Mouse (Mus musculus): ENCODE data around the gene Ldlr.
A peak's percentile ranks its signal among the peaks of the same experiment; 100 is the strongest.

Ldlr gene

DNA sequence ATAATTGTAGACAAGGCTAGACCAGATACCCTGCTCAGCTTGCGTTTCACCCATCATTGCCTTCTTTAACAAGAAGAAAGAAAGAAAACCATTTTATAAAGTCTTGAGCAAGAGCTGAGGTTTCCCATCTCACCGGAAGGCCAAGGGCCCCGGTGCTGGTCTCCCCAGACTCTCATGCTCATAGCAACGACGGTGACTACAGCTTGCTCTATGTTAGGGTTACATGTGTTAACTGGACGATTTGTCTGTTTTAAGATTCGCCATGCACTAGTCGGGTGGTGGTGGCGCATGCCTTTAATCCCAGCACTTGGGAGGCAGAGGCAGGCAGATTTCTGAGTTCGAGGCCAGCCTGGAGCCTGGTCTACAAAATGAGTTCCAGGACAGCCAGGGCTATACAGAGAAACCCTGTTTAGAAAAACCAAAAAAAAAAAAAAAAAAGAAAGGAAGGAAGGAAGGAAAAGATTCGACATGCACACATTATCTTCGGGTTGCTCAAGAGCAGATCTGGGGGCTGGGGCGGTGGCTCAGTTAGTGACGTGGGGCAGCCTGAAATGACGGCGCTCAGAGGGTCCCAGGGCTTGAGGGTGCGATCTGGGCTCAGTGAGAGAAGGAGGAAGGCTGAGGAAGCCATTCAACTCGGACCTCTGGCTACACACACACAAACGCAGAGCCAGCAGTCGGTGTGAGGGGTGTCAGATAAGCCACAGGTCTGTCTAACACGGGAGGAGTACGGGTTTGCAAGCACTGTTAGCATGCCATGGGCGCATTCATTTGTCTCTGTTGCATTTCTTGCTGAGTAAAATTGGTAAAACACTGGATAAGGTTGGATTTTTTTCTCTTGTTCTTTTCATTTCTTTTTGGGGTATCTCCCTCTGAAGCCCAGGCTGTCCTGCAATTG is 2.2 kb downstream of the Ldlr start:
- DNase-seq (ENCODE audit: extremely low read depth, insufficient read length, low spot score), result no peak

DNA sequence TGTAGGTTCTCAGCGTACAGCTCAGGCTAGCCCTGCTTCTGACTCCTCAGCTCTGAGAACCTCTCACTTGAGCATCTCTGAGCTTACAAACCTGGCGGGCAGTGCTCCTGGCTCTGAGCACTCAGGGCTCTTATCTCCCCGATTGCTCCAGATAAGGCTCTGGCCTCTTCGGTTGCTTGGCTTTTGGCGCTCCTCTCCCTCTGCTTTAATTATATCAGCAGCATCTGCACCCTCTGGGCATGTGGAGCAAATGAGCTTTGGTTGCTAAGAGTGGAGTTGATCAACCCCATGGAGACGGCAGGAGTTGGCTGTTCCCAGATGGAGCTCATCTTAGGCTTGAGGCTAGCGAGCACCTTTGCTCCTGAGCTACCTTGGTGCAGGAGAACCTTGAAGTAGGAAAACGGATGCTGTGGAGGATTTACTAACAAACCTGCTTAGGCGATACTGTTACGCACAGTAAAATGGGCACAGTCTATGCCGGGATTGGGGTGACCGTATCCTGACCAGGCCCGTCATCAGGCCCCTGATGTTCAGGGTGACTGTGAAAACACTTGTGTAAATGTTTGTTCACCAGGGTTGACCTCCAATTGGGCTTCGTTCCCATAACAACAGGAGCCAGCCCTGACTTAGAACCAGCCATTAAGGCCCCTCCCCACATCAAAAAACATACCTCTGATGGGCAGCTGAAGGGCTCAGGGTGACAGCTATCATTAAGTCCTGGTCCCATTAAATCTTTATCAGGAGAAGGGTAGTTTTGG is 3.1 kb downstream of the Ldlr start:
- DNase-seq (ENCODE audit: extremely low read depth, insufficient read length, low spot score), result no peak

DNA sequence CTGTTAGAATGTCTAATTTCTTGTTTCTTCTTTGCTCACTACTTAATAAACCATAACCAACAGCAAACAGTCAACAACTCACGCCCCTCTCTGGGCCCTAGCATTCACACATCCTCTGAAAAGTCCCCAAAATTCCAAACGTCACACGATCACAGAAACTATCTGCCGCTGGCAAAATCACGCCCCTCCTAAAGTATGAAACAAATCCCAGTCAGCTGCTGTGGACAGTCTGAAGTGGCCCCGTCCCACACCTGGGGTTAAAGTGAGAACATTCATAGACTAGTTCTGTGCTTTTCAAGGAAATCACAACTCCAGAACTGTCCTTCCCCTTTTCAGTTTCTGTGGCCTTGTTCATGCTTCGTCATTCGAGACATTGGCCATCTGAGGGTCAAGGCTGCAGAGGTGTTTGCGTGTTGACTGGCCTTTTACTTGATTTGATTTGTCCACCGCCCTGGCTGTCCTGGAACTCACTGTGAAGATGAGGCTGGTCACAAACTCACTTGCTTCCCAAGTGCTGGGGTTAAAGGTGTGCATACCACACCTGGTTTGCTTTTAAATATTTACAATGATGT is 5.1 kb downstream of the Ldlr start:
- no peak for DNase-seq (ENCODE audit: extremely low read depth, insufficient read length, low spot score)

DNA sequence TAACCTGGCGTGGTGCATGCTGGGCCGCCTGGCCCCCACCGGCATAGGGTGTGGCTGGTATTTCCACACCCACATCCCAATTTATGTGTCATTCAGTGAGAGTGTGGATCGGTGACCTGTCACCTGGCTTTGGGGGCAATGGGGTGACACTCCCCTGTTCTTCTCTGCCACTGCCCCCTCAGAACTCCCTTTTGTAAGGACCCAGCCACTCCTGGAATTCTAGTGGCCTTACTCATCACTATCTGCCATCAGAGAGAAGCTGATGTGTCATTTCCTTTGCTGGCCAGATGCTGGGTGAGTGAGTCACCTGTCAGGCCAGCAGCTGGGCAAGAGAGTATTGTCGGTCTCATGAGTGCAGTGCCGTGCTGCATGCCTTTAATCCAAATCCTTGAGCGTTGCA is 6.0 kb downstream of the Ldlr start:
- DNase-seq (ENCODE audit: extremely low read depth, insufficient read length, low spot score), result peak; percentile 91

DNA sequence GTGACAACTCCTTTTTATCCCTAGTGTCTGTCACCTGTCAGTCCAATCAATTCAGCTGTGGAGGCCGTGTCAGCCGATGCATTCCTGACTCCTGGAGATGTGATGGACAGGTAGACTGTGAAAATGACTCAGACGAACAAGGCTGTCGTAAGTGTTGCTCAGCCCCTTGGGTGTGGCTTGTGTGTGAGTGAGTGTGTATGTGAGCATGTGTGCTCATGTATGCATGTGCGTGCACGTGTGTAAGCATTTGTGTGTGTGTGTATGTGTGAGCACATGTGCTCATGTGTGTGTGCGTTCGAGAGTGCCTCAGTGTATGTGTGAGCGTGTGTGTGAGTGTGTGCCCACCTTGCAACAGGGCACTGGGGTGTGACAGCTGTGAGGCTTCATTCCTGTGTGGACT is 9.0 kb downstream of the Ldlr start:
- no peak for DNase-seq (ENCODE audit: extremely low read depth, insufficient read length, low spot score)

DNA sequence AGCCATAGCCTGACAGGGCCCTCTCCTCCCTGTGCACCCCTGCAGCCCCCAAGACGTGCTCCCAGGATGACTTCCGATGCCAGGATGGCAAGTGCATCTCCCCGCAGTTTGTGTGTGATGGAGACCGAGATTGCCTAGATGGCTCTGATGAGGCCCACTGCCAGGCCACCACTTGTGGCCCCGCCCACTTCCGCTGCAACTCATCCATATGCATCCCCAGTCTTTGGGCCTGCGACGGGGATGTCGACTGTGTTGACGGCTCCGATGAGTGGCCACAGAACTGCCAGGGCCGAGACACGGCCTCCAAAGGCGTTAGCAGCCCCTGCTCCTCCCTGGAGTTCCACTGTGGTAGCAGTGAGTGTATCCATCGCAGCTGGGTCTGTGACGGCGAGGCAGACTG is 10.2 kb downstream of the Ldlr start:
- DNase-seq (ENCODE audit: extremely low read depth, insufficient read length, low spot score), result no peak

DNA sequence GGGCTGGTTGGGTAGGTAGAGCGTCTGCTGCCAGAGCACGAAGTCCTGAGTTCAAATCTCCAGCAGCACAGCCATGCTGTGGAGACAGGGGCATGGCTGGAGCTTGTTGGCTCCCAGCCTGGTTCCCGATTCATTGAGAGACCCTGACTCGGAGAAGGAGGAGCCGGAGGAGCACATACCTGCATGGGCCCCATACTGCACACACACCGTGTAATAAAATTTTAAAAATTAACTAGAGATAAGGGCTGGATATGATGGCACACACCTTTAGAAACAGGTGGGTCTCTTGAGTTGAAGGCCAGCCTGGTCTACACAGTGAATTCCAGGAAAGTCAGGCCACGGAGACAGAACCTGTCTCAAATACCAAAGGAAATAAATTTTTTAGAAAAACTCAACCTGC is 10.7 kb downstream of the Ldlr start:
- DNase-seq (ENCODE audit: extremely low read depth, insufficient read length, low spot score), result no peak

DNA sequence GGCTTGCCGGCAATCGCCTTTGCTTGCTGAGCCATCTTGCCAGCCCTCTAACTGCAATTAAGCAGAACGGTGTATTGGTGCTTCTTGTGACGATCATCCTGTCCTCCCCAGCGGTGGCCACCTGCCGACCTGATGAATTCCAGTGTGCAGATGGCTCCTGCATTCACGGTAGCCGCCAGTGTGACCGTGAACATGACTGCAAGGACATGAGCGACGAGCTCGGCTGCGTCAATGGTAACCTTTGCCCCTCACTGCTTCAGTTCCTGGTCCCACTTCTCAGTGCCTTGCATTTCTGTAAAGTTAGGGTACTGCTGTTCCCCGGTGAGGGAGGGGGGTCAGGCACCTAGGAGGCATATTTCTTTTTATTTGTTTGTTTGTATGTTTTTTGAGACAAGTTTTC is 11.8 kb downstream of the Ldlr start:
- DNase-seq (ENCODE audit: extremely low read depth, insufficient read length, low spot score), result no peak

DNA sequence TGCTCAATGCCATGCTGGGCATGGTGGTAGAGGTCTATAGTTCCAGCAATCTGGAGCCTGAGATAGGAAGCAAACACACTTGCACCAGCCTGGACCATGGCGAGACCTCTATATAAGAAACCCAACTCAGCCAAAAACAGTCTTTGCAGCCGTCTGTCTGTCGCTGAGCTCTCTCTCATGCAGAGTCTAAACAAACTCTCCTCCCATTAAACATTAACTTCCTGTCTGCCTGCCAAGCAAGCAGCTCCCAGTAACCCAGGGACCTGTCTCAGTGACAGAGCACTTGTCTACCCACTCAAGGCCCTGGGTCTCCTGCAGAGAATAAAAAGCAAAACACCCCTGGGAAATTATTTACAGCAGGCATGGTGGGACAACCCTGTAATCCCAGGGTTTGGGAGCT is 13.3 kb downstream of the Ldlr start:
- DNase-seq (ENCODE audit: extremely low read depth, insufficient read length, low spot score), result no peak

DNA sequence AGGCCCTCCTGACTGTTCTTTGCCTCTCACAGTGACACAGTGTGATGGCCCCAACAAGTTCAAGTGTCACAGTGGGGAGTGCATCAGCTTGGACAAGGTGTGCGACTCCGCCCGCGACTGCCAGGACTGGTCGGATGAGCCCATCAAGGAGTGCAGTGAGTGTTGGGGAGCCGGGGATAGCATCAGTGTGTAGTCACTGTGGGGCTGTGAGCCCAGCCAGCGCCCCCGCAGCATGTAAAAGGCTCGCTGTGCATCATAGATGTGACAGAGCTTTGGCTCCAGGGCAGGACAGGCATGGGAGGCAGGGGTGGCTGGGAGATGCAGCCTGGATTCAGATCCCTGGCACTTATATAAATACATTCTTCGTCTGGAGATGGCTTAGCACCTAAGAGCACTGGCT is 13.9 kb downstream of the Ldlr start:
- no peak for DNase-seq (ENCODE audit: extremely low read depth, insufficient read length, low spot score)

DNA sequence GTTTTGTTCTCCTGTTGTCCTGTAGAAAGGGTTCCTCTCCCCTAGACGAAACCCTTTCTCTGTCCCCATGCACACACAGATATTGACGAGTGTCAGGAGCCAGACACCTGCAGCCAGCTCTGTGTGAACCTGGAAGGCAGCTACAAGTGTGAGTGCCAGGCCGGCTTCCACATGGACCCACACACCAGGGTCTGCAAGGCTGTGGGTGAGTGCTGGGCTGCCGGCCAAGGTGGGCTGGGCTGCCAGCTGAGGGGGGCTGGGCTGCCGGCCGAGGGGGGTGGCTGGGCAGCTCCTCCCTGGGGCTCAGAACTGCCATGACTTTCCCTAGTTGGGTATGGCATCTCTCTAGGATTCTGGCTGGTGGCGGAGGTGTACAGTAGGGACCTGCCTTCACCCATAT is 15.5 kb downstream of the Ldlr start:
- no peak for DNase-seq (ENCODE audit: extremely low read depth, insufficient read length, low spot score)

DNA sequence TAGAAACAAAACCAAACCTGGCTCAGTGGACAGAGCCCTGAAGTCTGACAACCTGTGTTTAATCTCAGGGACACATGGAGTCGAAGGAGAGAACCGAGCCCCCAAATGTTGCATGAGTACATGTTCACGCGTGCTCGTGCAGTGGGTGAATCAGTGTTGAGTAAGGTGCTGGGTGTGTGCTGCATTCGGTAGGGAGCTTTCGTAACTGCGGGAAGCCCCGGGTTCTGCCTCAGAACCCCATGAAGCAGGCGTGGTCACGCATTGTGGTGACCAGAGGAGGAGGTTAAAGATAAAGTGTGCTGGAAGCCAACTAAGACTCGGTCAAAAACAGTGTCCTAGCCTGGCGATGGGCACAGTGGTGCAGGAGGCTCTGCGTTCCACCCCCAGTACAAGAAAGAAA is 17.1 kb downstream of the Ldlr start:
- DNase-seq (ENCODE audit: extremely low read depth, insufficient read length, low spot score), result no peak

DNA sequence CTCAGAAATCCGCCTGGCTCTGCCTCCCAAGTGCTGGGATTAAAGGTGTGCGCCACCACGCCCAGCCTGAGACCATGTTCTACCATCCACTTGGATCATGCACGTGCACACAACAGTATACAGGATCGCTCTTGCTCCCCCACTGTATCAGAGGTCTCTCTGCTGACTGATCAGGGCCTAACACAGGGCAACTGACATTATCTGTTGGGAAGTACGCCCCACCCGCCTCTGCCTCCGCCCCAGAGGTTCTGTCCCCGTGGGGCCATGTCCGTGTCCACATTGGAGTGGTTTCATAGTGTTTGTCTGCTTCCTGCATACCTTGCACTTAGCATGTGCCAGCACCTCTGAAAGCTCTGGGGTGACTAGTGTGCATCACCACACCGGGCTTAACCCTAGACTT is 18.2 kb downstream of the Ldlr start:
- DNase-seq (ENCODE audit: extremely low read depth, insufficient read length, low spot score), result no peak

DNA sequence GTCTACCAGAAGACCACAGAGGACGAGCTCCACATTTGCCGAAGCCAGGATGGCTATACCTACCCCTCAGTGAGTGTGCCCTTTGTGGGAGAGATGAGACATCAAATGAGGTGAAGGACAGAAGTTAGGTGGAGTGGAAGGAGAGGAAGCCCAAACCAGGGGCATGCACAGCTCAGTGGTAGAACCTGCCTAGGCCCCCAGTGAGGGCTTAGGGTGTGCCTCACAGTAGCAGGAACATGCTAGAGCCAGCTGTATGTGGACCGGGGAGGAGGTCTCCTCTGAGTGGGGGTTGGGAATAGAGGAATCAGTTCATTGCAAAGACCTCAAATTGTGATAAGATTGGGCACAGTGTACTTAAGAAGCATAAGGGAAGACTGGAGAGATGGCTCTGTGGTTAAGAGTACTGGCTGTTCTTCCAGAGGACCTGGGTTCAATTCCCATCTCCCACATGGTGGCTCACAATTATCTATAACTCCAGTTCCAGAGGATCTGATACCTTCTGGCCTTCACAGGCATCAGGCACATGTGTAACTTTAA is 24.0 kb downstream of the Ldlr start:
- no peak for DNase-seq (ENCODE audit: extremely low read depth, insufficient read length, low spot score)

DNA sequence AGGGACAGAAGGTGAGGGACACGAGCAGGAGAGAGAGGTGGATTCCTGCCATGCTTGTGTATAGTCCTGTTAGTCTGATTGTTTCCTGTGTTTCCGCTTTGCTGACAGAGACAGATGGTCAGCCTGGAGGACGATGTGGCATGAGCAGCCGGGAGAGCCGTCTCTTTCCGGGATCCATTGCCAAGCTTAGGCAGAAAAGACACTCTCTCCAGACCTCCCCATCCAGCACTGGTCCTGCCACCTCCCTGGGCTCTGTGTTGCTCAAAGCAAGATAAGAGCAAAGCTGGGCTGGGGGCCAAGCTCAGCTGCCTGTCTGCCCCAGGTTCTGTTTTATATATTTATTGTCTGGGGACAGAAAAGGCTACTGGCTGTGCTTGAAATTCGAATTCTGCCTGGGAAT is 24.8 kb downstream of the Ldlr start:
- DNase-seq (ENCODE audit: extremely low read depth, insufficient read length, low spot score), result peak; percentile 15

DNA sequence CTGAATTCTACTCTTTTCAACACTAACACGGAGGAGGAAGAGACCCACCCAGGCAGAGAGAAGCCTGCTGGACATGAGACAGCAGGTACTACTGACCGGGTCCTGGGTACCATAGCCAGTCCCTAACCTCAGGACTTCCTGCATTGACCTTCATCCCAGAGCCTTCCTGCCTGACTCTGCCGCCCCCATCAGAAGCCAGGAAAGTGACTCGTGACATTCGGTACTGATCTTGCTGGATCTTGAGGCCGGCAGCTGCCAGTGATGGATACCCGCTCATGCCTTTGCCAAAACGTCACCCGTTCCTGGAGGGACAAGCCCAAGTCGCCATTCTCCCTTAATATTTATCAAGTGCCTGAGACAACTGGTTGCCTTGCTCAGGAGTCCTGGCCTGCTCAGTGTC is 25.2 kb downstream of the Ldlr start:
- DNase-seq (ENCODE audit: extremely low read depth, insufficient read length, low spot score), result peak; percentile 39

DNA sequence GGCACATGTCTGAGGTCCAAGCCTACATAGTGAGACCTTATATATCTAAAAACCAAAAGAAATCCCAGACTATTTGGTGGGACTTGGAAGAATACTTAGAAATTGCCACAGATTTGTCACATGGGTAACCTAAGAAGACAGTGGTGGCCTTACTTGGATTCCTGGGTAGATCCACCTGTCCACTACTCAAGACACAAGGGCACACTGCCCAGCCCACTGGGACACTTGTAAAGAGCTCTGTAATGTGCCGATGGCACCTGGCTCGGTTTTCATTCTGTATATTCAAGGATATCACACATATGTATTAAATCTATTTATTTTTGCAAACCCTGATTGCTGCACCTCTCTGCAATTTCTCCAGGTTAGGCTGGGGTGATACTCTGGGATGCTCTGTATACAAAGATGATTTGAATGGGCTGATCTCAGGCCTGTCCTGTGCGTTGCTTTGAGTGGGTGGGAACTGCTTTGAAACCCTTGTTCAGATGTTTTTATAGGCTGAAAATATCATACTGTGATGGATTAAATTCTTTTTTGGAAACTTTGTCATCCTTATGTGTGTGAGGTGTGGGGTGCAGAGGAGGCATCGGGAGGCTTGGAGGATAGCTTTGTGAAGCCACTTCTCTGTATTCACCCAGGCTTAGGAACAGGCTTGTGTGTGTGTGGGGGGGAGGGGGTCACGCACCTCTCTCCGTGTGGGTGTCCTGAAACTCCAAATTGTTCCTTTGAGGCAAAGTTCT is 26.3 kb downstream of the Ldlr start:
- DNase-seq (ENCODE audit: extremely low read depth, insufficient read length, low spot score), result no peak

DNA sequence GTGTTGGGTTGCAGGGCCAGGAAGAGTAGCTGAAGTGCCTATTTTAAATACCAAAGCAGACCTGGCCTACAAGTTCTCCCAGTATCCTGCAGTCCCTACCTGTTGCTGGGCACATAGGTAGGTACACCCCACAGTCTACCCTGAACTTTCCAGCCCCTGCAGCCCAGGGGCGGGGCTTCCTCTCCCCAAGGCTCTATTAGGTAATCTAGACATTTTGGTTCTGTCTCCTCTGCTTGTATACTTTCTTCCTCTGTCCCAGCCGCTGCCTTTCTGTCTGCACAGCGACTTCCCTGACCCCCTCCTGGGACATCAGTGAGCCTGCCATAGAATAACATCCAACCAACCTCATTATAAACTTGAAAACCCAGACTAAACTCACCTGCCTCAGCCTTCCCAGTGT is 27.1 kb downstream of the Ldlr start:
- DNase-seq (ENCODE audit: extremely low read depth, insufficient read length, low spot score), result no peak

DNA sequence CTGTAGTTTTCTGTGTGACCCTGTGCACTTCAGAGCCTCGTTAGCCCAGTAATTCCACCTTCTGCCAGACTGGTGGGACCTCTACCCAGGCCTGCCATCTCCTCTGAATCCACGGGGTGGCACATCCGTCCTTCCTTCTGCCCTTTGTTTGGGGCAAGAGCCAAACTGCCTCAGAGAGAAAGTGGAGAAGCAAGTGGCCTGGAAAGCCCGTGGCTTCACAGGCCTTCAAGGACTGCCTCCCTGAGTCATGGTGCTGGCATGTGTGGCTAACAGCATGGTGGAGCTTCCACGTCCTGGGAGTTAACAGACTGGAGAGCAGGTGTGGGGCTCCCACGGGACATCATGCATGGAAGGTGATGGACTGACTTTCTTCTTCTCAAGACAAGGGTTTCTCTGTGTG is 28.1 kb downstream of the Ldlr start:
- peak; percentile 82 for DNase-seq (ENCODE audit: extremely low read depth, insufficient read length, low spot score)

DNA sequence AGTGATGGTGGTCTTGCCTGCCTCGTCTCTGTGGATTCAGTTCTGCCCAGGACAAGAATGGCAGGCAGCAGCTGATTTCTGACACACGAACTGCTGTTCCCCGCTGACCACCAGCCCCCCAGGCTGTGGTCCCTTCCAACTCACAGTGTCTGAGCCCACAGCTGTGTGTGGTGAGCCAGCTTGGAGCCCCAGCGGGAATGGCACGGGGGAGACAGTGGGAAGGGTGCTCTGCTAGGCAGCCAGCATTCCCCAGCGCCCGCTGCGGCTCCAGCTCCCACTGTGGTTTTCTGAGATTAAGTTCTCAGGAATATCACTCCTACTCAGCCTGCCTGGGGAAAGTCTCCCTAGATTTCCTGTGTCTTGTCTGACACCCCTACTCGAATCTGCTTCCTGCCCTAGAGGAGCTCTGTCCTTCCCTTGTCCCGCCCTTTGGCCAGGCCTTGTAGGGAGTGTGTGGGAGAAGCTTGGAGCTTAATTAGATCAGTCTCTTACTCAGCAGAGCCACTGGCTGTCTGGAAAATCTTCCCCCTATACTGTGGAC is 29.0 kb downstream of the Ldlr start:
- DNase-seq (ENCODE audit: extremely low read depth, insufficient read length, low spot score), result peak; percentile 78

DNA sequence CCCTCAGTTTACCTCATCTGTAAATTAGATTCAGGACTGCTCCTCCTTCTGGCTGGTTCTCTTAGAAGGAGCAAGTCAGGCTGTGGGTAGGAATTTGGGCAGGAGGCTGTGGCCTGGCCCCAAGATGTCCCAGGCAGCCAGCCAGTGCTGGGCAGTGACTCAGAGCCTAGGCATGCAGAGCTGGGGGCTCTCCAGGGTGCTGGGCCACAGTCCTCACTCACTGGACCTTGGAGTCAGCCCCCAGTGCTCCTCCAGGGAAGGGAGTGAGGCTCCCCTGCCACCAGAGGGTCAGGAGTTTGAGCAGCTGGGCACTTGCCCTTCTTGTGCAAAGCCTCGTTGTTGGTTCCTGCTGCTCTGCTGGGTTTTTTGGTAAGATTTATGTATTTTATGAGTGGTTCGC is 30.7 kb downstream of the Ldlr start:
- DNase-seq (ENCODE audit: extremely low read depth, insufficient read length, low spot score), result peak; percentile 93
